Mouse (Mus musculus): ENCODE data around the gene Btd. TPM values are rescaled to one million over a fixed set of nuclear protein-coding genes. Genes with fewer than 3 reads are reported as not detected.
A peak's percentile ranks its signal among the peaks of the same experiment; 100 is the strongest.

The Btd gene
- polyA plus RNA-seq, 1 experiment = 16.7 TPM

- Histone ChIP-seq H3K79me2 (ENCODE audit: control insufficient read depth, insufficient read depth) (no peaks in the 10 kb centered on the region), H3K79me3 (ENCODE audit: low read depth) (no peaks in the 10 kb centered on the region), H3K27me3 (ENCODE audit: control insufficient read depth, insufficient read depth, insufficient read length) (no peaks in the 10 kb centered on the region), H3K4me3 (ENCODE audit: insufficient read depth, poor library complexity, severe bottlenecking) (no peak overlapping the region), H3ac (ENCODE audit: control insufficient read depth, insufficient read length, low read depth) (no peak overlapping the region), H3K36me3 (ENCODE audit: control insufficient read depth, insufficient read depth) (no peaks in the 10 kb centered on the region)
- no peak for TF ChIP-seq MAX (IDR thresholded peaks at IDR 0.05)
- no peak for TF ChIP-seq FOSL1 (IDR thresholded peaks at IDR 0.05; ENCODE audit: insufficient read depth, low read length, poor library complexity, severe bottlenecking)
- TF ChIP-seq CTCF (IDR thresholded peaks at IDR 0.05; ENCODE audit: control insufficient read depth, insufficient read depth, insufficient read length) = no peak
Observed at GRCm38 (mm10) chr14:31630677-31631076, 10.2 kb upstream of the Btd start.

GRCm38 (mm10) chr14:31640346-31640889 lies 410 bp upstream of the Btd start, which contains the start of gene Gm49387:
Gene Gm49387 (minus strand): TSS chr14:31640878.
- H3K36me3 ChIP-seq (ENCODE audit: control insufficient read depth, insufficient read depth) = no peaks in the 10 kb centered on the region
- peak within 1 kb of the TSS; percentile 96 for H3ac ChIP-seq (ENCODE audit: control insufficient read depth, insufficient read length, low read depth)
- H3K4me3 ChIP-seq (ENCODE audit: insufficient read depth, poor library complexity, severe bottlenecking) = peak within 1 kb of the TSS; percentile 33
- H3K79me3 ChIP-seq (ENCODE audit: low read depth) = peaks cover 3% of the 10 kb centered on the region
- H3K27me3 ChIP-seq (ENCODE audit: control insufficient read depth, insufficient read depth, insufficient read length) = no peaks in the 10 kb centered on the region
- TF ChIP-seq MYOD1 (IDR thresholded peaks at IDR 0.05; ENCODE audit: control insufficient read depth, insufficient read length, low read depth) (no peak), CEBPB (IDR thresholded peaks at IDR 0.05; ENCODE audit: low read depth) (no peak), MAX (IDR thresholded peaks at IDR 0.05) (no peak), MYOG (IDR thresholded peaks at IDR 0.05; ENCODE audit: control insufficient read depth, extremely low read depth, insufficient read length) (no peak), CTCF (IDR thresholded peaks at IDR 0.05; ENCODE audit: control insufficient read depth, insufficient read depth, insufficient read length) (no peak), USF1 (IDR thresholded peaks at IDR 0.05; ENCODE audit: low read depth) (no peak)
- peaks cover 9% of the 10 kb centered on the region for H3K79me2 ChIP-seq (ENCODE audit: control insufficient read depth, insufficient read depth)

- H3K4me3 ChIP-seq (ENCODE audit: insufficient read depth, poor library complexity, severe bottlenecking) = peak overlapping the region; percentile 33
- H3K79me2 ChIP-seq (ENCODE audit: control insufficient read depth, insufficient read depth) = peaks cover 9% of the 10 kb centered on the region
- H3ac ChIP-seq (ENCODE audit: control insufficient read depth, insufficient read length, low read depth) = peak overlapping the region; percentile 96
- no peaks in the 10 kb centered on the region for H3K27me3 ChIP-seq (ENCODE audit: control insufficient read depth, insufficient read depth, insufficient read length)
- TF ChIP-seq USF1 (IDR thresholded peaks at IDR 0.05; ENCODE audit: low read depth) (no peak), MYOG (IDR thresholded peaks at IDR 0.05; ENCODE audit: control insufficient read depth, extremely low read depth, insufficient read length) (no peak), CTCF (IDR thresholded peaks at IDR 0.05; ENCODE audit: control insufficient read depth, insufficient read depth, insufficient read length) (no peak)
- peaks cover 3% of the 10 kb centered on the region for H3K79me3 ChIP-seq (ENCODE audit: low read depth)
- no peaks in the 10 kb centered on the region for H3K36me3 ChIP-seq (ENCODE audit: control insufficient read depth, insufficient read depth)
Observed at GRCm38 (mm10) chr14:31641506-31642155, 803 bp downstream of the Btd start.

- H3K79me2 ChIP-seq (ENCODE audit: control insufficient read depth, insufficient read depth) = peaks cover 9% of the 10 kb centered on the region
- no peaks in the 10 kb centered on the region for H3K36me3 ChIP-seq (ENCODE audit: control insufficient read depth, insufficient read depth)
- H3K4me3 ChIP-seq (ENCODE audit: insufficient read depth, poor library complexity, severe bottlenecking) = no peak overlapping the region
- TF ChIP-seq MYOG (IDR thresholded peaks at IDR 0.05; ENCODE audit: control insufficient read depth, extremely low read depth, insufficient read length) = no peak
- TF ChIP-seq MAX (IDR thresholded peaks at IDR 0.05) = no peak
- no peak for TF ChIP-seq MYOD1 (IDR thresholded peaks at IDR 0.05; ENCODE audit: control insufficient read depth, insufficient read length, low read depth)
- no peak for TF ChIP-seq CTCF (IDR thresholded peaks at IDR 0.05; ENCODE audit: control insufficient read depth, insufficient read depth, insufficient read length)
- no peak for TF ChIP-seq USF1 (IDR thresholded peaks at IDR 0.05; ENCODE audit: low read depth)
- no peak for TF ChIP-seq FOSL1 (IDR thresholded peaks at IDR 0.05; ENCODE audit: insufficient read depth, low read length, poor library complexity, severe bottlenecking)
- TF ChIP-seq CEBPB (IDR thresholded peaks at IDR 0.05; ENCODE audit: low read depth) = no peak
- peaks cover 3% of the 10 kb centered on the region for H3K79me3 ChIP-seq (ENCODE audit: low read depth)
- no peak overlapping the region for H3ac ChIP-seq (ENCODE audit: control insufficient read depth, insufficient read length, low read depth)
- H3K27me3 ChIP-seq (ENCODE audit: control insufficient read depth, insufficient read depth, insufficient read length) = no peaks in the 10 kb centered on the region
Observed at GRCm38 (mm10) chr14:31644183-31644830, 3.5 kb downstream of the Btd start.

- Histone ChIP-seq H3ac (ENCODE audit: control insufficient read depth, insufficient read length, low read depth) (no peak overlapping the region), H3K4me3 (ENCODE audit: insufficient read depth, poor library complexity, severe bottlenecking) (no peak overlapping the region), H3K27me3 (ENCODE audit: control insufficient read depth, insufficient read depth, insufficient read length) (no peaks in the 10 kb centered on the region), H3K79me3 (ENCODE audit: low read depth) (peaks cover 3% of the 10 kb centered on the region), H3K79me2 (ENCODE audit: control insufficient read depth, insufficient read depth) (peaks cover 9% of the 10 kb centered on the region), H3K36me3 (ENCODE audit: control insufficient read depth, insufficient read depth) (no peaks in the 10 kb centered on the region)
- TF ChIP-seq CTCF (IDR thresholded peaks at IDR 0.05; ENCODE audit: control insufficient read depth, insufficient read depth, insufficient read length) = peak; percentile 17
- TF ChIP-seq USF1 (IDR thresholded peaks at IDR 0.05; ENCODE audit: low read depth) = no peak
Observed at GRCm38 (mm10) chr14:31644931-31645547, 4.2 kb downstream of the Btd start.

- no peaks in the 10 kb centered on the region for H3K36me3 ChIP-seq (ENCODE audit: control insufficient read depth, insufficient read depth)
- no peaks in the 10 kb centered on the region for H3K27me3 ChIP-seq (ENCODE audit: control insufficient read depth, insufficient read depth, insufficient read length)
- no peak overlapping the region for H3K4me3 ChIP-seq (ENCODE audit: insufficient read depth, poor library complexity, severe bottlenecking)
- H3K79me2 ChIP-seq (ENCODE audit: control insufficient read depth, insufficient read depth) = peaks cover 9% of the 10 kb centered on the region
- no peak overlapping the region for H3ac ChIP-seq (ENCODE audit: control insufficient read depth, insufficient read length, low read depth)
- TF ChIP-seq CEBPB (IDR thresholded peaks at IDR 0.05; ENCODE audit: low read depth) (no peak), USF1 (IDR thresholded peaks at IDR 0.05; ENCODE audit: low read depth) (no peak), CTCF (IDR thresholded peaks at IDR 0.05; ENCODE audit: control insufficient read depth, insufficient read depth, insufficient read length) (no peak), MAX (IDR thresholded peaks at IDR 0.05) (no peak), MYOD1 (IDR thresholded peaks at IDR 0.05; ENCODE audit: control insufficient read depth, insufficient read length, low read depth) (no peak), MYOG (IDR thresholded peaks at IDR 0.05; ENCODE audit: control insufficient read depth, extremely low read depth, insufficient read length) (no peak), FOSL1 (IDR thresholded peaks at IDR 0.05; ENCODE audit: insufficient read depth, low read length, poor library complexity, severe bottlenecking) (no peak)
- peaks cover 3% of the 10 kb centered on the region for H3K79me3 ChIP-seq (ENCODE audit: low read depth)
Observed at GRCm38 (mm10) chr14:31645920-31646319, 5.1 kb downstream of the Btd start.

Measured in C2C12 (cell line).